Mouse (Mus musculus): ENCODE measurements around the gene Msx1. TPM values are rescaled to one million over a fixed set of nuclear protein-coding genes. Genes with fewer than 3 reads are reported as not detected.

Gene Msx1
- polyA plus RNA-seq, 1 experiment from 2014 or later = 19.7 TPM

DNA sequence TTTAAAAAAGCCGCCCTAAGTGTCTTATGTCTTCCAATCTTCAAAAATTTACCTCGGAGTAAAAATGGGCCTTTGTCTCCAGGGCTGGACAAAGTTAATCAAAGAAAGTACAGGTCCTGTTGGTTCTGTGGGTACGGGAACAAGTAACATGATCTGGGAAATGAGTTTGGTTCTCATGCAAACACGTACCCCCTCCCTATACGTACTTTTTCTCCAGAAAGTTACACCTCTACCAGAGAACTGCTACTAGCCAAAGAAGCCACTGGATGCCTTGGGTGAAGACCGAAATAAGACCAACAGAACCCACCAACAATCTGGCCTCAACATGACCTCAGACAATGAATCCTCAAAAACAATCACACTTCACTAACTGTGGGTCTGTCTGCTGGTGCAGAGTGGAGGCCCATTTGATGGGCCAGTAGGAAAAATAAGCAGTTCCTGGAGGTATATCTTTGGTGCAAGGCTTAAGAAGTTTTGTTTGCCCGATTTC is 773 bp upstream of the Msx1 start:
- no peaks in the 10 kb centered on the region for H3K9me3 ChIP-seq
- no peak overlapping the region for H3K4me2 ChIP-seq
- ATAC-seq (ENCODE audit: low read depth) = no peak
- H3K27me3 ChIP-seq = peaks cover 98% of the 10 kb centered on the region
- 8% methylated on average over 7 of the region's 7 CpGs for WGBS
- H3K4me3 ChIP-seq = no peak overlapping the region
- H3K9ac ChIP-seq = no peak overlapping the region
- H3K36me3 ChIP-seq = no peaks in the 10 kb centered on the region
- no peak overlapping the region for H3K27ac ChIP-seq (replicated peaks)
- peaks cover 61% of the 10 kb centered on the region for H3K4me1 ChIP-seq (replicated peaks)

GRCm38 (mm10) chr5:37823721-37824460 is 492 bp downstream of the Msx1 start:
- peak overlapping the region; percentile 40 for H3K4me3 ChIP-seq
- H3K9me3 ChIP-seq = no peaks in the 10 kb centered on the region
- H3K27ac ChIP-seq (replicated peaks) = no peak overlapping the region
- peak; percentile 26 for ATAC-seq (ENCODE audit: low read depth)
- H3K4me2 ChIP-seq = peak overlapping the region; percentile 60
- under 1% methylated on average over 58 of the region's 58 CpGs for WGBS
- no peaks in the 10 kb centered on the region for H3K36me3 ChIP-seq
- peaks cover 60% of the 10 kb centered on the region for H3K4me1 ChIP-seq (replicated peaks)
- H3K27me3 ChIP-seq = peaks cover 98% of the 10 kb centered on the region
- peak overlapping the region; percentile 61 for H3K9ac ChIP-seq

DNA sequence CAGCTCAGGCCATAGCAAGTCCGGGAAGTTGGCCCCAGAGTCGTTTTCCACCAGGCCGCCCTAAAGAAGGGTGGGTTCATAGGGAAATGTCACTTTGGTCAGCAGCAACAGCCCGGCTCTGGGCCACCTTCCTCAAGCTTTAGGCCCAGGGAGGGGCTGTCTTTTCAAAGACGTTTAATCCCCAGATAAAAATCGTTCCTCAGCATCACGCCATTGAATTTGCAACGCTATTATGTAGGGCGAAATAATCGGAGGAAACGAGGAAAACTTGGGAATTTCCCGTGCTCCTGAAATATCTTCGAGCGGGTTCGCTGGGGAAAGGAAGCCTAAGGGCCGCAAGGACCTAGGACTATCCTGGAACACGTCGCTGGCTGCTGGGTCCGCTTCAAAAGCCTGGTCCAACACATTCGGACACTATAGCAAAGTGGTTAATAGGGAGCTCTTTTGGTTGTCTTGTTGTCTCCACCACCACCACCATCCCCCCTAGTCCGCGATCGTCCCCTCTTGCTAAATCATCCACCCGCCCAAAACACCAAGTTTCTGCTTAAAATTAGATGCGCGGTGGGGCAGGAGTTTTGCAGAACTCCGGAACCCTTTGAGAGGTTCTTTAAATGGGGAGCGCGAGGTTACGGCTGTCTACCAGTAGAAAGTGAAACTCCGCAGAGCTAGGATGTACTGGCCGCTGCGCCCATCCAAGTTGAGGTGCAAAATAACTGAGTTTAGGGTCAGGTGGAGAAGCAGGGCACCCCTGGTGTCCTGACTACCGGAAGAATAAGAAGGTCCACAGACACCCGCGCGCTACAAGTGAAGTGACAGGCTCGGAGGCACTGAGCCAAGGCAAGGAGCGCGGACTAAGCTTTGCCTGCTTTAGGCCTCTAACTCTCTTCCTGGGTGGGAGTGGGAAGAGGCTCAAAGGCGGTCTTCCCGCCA is 1.3 kb downstream of the Msx1 start:
- Histone ChIP-seq H3K4me3 (peak overlapping the region; percentile 40), H3K36me3 (no peaks in the 10 kb centered on the region), H3K27me3 (peaks cover 96% of the 10 kb centered on the region), H3K9ac (peak overlapping the region; percentile 61; the same call in 1 of the 2 replicates), H3K27ac (replicated peaks) (no peak overlapping the region), H3K4me2 (peak overlapping the region; percentile 60), H3K9me3 (no peaks in the 10 kb centered on the region), H3K4me1 (replicated peaks) (peaks cover 57% of the 10 kb centered on the region)
- ATAC-seq (ENCODE audit: low read depth) = no peak
- WGBS = under 1% methylated on average over 42 of the region's 42 CpGs

GRCm38 (mm10) chr5:37822116-37822707 is 2.2 kb downstream of the Msx1 start:
- no peak overlapping the region for H3K9ac ChIP-seq
- H3K4me3 ChIP-seq = peak overlapping the region; percentile 40
- no peak overlapping the region for H3K27ac ChIP-seq (replicated peaks)
- peaks cover 93% of the 10 kb centered on the region for H3K27me3 ChIP-seq
- peak overlapping the region; percentile 60; the same call in 1 of the 2 replicates for H3K4me2 ChIP-seq
- 15% methylated on average over 11 of the region's 11 CpGs for WGBS
- ATAC-seq (ENCODE audit: low read depth) = no peak
- peaks cover 51% of the 10 kb centered on the region for H3K4me1 ChIP-seq (replicated peaks)
- H3K36me3 ChIP-seq = no peaks in the 10 kb centered on the region
- no peaks in the 10 kb centered on the region for H3K9me3 ChIP-seq

DNA sequence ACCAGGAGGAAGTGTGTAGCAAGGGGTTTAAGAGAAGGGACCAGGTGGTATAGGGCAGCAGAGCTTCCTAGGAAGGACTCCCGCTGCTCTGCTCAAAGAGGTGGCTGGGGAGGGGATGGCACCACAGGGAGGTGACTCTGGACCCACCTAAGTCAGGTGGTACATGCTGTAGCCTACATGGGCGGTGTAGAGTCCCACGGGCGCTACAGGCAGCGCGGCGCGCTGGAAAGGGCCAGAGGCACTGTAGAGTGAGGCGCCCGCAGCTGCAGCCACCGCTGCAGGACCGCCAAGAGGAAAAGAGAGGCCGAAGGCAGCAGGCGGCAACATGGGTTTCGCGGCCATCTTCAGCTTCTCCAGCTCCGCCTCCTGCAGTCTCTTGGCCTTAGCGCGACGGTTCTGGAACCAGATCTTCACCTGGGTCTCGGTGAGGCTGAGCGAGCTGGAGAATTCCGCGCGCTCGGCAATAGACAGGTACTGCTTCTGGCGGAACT is 3.2 kb downstream of the Msx1 start:
- Histone ChIP-seq H3K4me3 (peak overlapping the region; percentile 22), H3K4me1 (replicated peaks) (peaks cover 44% of the 10 kb centered on the region), H3K27ac (replicated peaks) (no peak overlapping the region), H3K9ac (0 out of 2 replicates have a peak overlapping the region, but pooled peaks have one; percentile 12), H3K27me3 (peaks cover 93% of the 10 kb centered on the region), H3K4me2 (peak overlapping the region; percentile 20), H3K36me3 (no peaks in the 10 kb centered on the region), H3K9me3 (no peaks in the 10 kb centered on the region)
- ATAC-seq (ENCODE audit: low read depth) = no peak
- 4% methylated on average over 27 of the region's 27 CpGs for WGBS

DNA sequence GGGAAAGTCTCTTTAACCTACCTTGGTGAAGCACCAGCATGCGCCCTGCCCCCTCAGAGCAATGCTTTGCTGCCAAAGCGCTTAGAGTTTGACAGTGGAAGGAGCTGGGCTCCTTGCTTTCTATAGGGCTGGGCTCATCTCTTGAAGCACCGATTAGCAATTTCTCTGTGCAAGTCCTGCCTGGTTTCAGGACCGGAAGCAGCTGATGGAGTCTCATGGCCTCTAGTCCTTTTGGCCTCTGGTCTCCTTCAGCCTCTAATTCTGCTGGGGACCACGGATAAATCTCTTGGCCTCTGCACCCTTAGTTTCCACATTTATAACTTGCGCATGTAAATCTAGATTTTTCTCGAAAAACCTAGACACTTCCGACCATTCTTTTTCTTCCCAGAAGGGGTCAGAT is 3.7 kb downstream of the Msx1 start:
- Histone ChIP-seq H3K4me2 (no peak overlapping the region), H3K27ac (replicated peaks) (no peak overlapping the region), H3K4me3 (peak overlapping the region; percentile 22; the same call in 1 of the 2 replicates), H3K9me3 (no peaks in the 10 kb centered on the region), H3K9ac (no peak overlapping the region), H3K27me3 (peaks cover 93% of the 10 kb centered on the region), H3K36me3 (no peaks in the 10 kb centered on the region), H3K4me1 (replicated peaks) (peaks cover 39% of the 10 kb centered on the region)
- WGBS = 23% methylated on average over 8 of the region's 8 CpGs
- ATAC-seq (ENCODE audit: low read depth) = no peak

DNA sequence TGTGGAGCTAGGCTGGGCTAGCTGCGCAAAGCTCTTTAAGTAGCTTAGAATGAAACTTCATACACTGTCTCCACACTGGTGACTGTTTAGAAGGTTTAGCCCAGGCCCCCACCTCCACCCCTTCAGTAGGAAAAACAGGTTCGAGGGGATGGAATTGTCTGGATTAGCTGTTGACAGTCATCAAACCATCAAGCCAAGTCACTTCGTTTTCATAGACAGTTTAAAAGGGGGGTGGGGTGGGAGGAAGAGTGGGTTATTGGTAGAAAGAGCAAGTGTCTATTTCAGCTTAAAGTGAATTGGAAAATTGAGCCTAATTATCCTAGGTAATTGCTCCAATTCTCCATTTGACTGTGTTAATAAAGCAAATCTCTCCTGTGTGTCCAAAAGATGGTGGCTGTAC is 4.4 kb downstream of the Msx1 start:
- ATAC-seq (ENCODE audit: low read depth) = no peak
- no peak overlapping the region for H3K9ac ChIP-seq
- peaks cover 39% of the 10 kb centered on the region for H3K4me1 ChIP-seq (replicated peaks)
- peaks cover 93% of the 10 kb centered on the region for H3K27me3 ChIP-seq
- H3K4me2 ChIP-seq = no peak overlapping the region
- H3K9me3 ChIP-seq = no peaks in the 10 kb centered on the region
- H3K27ac ChIP-seq (replicated peaks) = no peak overlapping the region
- H3K4me3 ChIP-seq = no peak overlapping the region
- no peaks in the 10 kb centered on the region for H3K36me3 ChIP-seq
- 19% methylated on average over 3 of the region's 3 CpGs for WGBS

DNA sequence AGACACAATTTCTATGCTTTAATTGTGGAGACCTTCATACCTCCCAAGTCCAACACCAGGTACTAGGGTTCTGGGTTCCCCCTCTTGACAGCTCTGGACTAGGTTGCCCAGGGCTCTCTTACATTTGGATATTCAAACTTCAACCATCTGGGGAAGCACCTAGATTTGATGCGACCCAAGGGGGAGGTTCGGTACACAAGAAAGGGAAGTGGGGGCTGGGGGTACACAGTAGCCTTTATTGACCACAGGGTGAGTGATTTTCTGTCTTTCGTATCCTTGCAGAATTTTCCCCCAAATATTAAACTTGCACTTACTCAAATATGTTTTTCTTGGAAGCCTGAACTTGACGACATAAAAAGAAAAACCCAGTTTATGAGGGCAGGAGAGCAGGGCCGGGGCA is 4.8 kb downstream of the Msx1 start:
- Histone ChIP-seq H3K4me2 (no peak overlapping the region), H3K9ac (no peak overlapping the region), H3K4me3 (no peak overlapping the region), H3K27me3 (peaks cover 93% of the 10 kb centered on the region), H3K9me3 (no peaks in the 10 kb centered on the region), H3K27ac (replicated peaks) (no peak overlapping the region), H3K4me1 (replicated peaks) (peaks cover 37% of the 10 kb centered on the region), H3K36me3 (no peaks in the 10 kb centered on the region)
- no peak for ATAC-seq (ENCODE audit: low read depth)
- WGBS = 34% methylated on average over 5 of the region's 5 CpGs

DNA sequence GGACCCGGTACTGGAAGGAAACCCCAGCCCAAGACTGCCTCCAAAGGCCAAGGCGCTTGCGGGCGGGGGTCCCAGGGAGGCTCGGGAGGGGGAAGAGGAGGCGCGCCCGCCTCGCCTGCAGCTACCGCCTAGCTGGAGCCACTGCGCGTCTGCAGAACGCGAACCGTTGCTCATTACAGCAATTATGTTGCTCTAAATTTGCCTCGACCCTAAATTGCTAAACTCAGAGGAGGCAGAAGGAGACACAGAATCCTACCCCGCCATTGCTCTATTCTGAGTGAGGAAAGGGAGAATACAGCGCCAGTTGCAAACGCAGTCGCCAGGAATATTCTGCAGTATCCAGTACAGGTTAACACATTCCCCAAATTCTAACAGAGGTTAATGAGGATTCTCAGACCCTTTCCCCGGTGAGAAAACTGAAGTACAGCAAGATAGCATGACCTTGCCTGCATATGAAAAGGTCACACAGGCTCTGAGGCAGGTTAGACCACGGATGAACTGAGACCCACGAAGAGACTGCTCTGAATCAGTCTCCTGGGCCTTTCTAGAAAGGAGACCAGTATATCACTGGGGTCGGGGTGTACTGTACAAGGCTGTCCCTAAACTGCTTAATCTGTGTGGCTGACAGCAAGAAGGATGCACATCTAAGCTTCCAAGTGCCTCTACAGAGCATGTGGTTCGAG is 5.7 kb downstream of the Msx1 start:
- Histone ChIP-seq H3K4me3 (no peak overlapping the region), H3K9me3 (no peaks in the 10 kb centered on the region), H3K4me2 (no peak overlapping the region)

GRCm38 (mm10) chr5:37817658-37818532 is 6.5 kb downstream of the Msx1 start:
- no peak overlapping the region for H3K4me3 ChIP-seq
- H3K36me3 ChIP-seq = no peaks in the 10 kb centered on the region
- no peak for ATAC-seq (ENCODE audit: low read depth)
- no peak overlapping the region for H3K27ac ChIP-seq (replicated peaks)
- no peak overlapping the region for H3K9ac ChIP-seq
- peaks cover 20% of the 10 kb centered on the region for H3K4me1 ChIP-seq (replicated peaks)
- H3K9me3 ChIP-seq = no peaks in the 10 kb centered on the region
- WGBS = 3% methylated on average over 34 of the region's 34 CpGs
- peaks cover 93% of the 10 kb centered on the region for H3K27me3 ChIP-seq
- no peak overlapping the region for H3K4me2 ChIP-seq

More for the DNA sequence above, 5.7 kb downstream of the Msx1 start:
- peaks cover 93% of the 10 kb centered on the region for H3K27me3 ChIP-seq
- no peaks in the 10 kb centered on the region for H3K36me3 ChIP-seq
- peaks cover 28% of the 10 kb centered on the region for H3K4me1 ChIP-seq (replicated peaks)
- H3K9ac ChIP-seq = no peak overlapping the region
- no peak overlapping the region for H3K27ac ChIP-seq (replicated peaks)
- no peak for ATAC-seq (ENCODE audit: low read depth)
- 4% methylated on average over 25 of the region's 25 CpGs for WGBS

Measured in neural tube, embryonic 13.5 days (tissue).